15 mouse cellular contexts compared by ENCODE assay signal in the genomic region with DNA sequence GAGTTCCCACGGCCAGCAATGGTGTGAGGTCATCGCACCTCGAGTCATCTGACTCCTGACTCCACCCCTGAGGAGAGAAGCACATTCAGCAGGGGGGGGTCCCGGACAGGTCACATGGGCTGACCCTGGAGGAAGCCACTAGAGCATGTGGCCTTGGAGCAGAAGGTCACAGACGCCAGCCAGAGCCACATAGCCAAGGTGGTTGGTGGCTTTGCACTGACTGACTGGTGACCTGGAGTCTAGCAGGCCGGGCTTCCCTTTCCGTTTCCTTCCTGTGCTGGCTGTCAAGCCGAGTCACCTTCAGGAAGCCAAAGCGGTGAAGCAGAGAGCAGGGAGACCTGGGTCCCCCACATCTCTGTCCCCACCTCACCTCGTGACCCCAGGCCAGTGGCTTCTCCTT. TPM values are rescaled to one million over a fixed set of nuclear protein-coding genes. Genes with fewer than 3 reads are reported as not detected.
DNase-seq lines count a peak whose midpoint lies in the region; ATAC-seq lines count a peak whose summit lies in the region.
"Had no signal": no experiment of that assay in that cellular context is flagged by ENCODE, and none has a peak within 500 bp of the region (broad histone marks: within the 10 kb centered on the region; RNA-seq: fewer than 3 reads in every experiment).

No protein-coding gene starts in this region.

- H3K9ac ChIP-seq in lung, embryonic 16.5 days (ENCODE audit: low read length), result no peak overlapping the region
- H3K9ac ChIP-seq: limb, embryonic 13.5 days; lung, embryonic 14.5 days; stomach, embryonic 15.5 days had no signal

- no peaks in the 10 kb centered on the region for H3K9me3 ChIP-seq in lung, embryonic 16.5 days (ENCODE audit: control insufficient read depth, low read length)
- no peaks in the 10 kb centered on the region for H3K9me3 ChIP-seq in embryonic facial prominence, embryonic 10.5 days
- H3K9me3 ChIP-seq: limb, embryonic 13.5 days; stomach, embryonic 15.5 days had no signal

- H3K36me3 ChIP-seq in lung, embryonic 16.5 days (ENCODE audit: control insufficient read depth, insufficient read depth, low read length), result no peaks in the 10 kb centered on the region
- no peaks in the 10 kb centered on the region for H3K36me3 ChIP-seq in embryonic facial prominence, embryonic 10.5 days (replicated peaks)
- H3K36me3 ChIP-seq: limb, embryonic 13.5 days; stomach, embryonic 15.5 days had no signal

- H3K4me3 ChIP-seq in lung, embryonic 16.5 days (ENCODE audit: low read length), result no peak overlapping the region
- no peak overlapping the region for H3K4me3 ChIP-seq in embryonic facial prominence, embryonic 10.5 days
- H3K4me3 ChIP-seq: heart, adult 2 months; limb, embryonic 13.5 days; stomach, embryonic 15.5 days had no signal

- H3K4me2 ChIP-seq in lung, embryonic 16.5 days (ENCODE audit: low read depth, low read length), result no peak overlapping the region
- H3K4me2 ChIP-seq: limb, embryonic 13.5 days; lung, embryonic 14.5 days; stomach, embryonic 15.5 days had no signal

- 0 out of 2 replicates have a peak, but pooled peaks have one; percentile 24 for ATAC-seq in lung, embryonic 16.5 days (ENCODE audit: low read depth)

- no peak overlapping the region for H3K27ac ChIP-seq in lung, embryonic 16.5 days (ENCODE audit: low read length)
- no peak overlapping the region; the same call in 1 of the 2 replicates for H3K27ac ChIP-seq in embryonic facial prominence, embryonic 10.5 days (replicated peaks)
- H3K27ac ChIP-seq: heart, adult 2 months; limb, embryonic 13.5 days; stomach, embryonic 15.5 days had no signal

- H3K27me3 ChIP-seq in lung, embryonic 16.5 days (ENCODE audit: control insufficient read depth, insufficient read depth, low read depth, low read length), result no peaks in the 10 kb centered on the region
- no peaks in the 10 kb centered on the region for H3K27me3 ChIP-seq in embryonic facial prominence, embryonic 10.5 days (replicated peaks; ENCODE audit: low read depth, poor library complexity, severe bottlenecking)
- H3K27me3 ChIP-seq: limb, embryonic 13.5 days; stomach, embryonic 15.5 days had no signal

- H3K4me1 ChIP-seq in lung, embryonic 16.5 days (replicated peaks; ENCODE audit: control insufficient read depth, insufficient read depth, low read length), result peaks cover 5% of the 10 kb centered on the region; the same call in 1 of the 2 replicates
- H3K4me1 ChIP-seq in embryonic facial prominence, embryonic 10.5 days, result peaks cover 19% of the 10 kb centered on the region
- H3K4me1 ChIP-seq: stomach, embryonic 15.5 days had no signal

- WGBS in lung, embryonic 16.5 days, result 59% methylated on average over 10 of the region's 10 CpGs
- WGBS in embryonic facial prominence, embryonic 10.5 days, result 69% methylated on average over 10 of the region's 10 CpGs

- DNase-seq in lung, postnatal 4 days, result no peak
- peak; percentile 24 for DNase-seq in embryonic facial prominence, embryonic 10.5 days (ENCODE audit: low spot score)
- peak; percentile 52 for DNase-seq in kidney, postnatal 14 days
- peak; percentile 7 for DNase-seq in yolk sac, embryonic 10.5 days (ENCODE audit: low spot score)
- no peak for DNase-seq in testis, postnatal 14 days (ENCODE audit: low spot score)
- no peak for DNase-seq in neural tube, embryonic 10.5 days (ENCODE audit: extremely low spot score, low spot score)
- DNase-seq: cerebellum, postnatal 36 days; heart, adult 2 months; lung, embryonic 14.5 days; midbrain, embryonic 14.5 days had no signal

RNA-seq across cellular contexts. Expression of a gene that starts 53.0 kb away (rescaled TPM):
- polyA plus RNA-seq in lung, embryonic 16.5 days (2015; fragmentation: Nextera tagmentation; extraction: Ambion mirVana), result not detected in 2 replicates
- not detected in 2 replicates for polyA plus RNA-seq in embryonic facial prominence, embryonic 10.5 days (2016; fragmentation: Nextera tagmentation; extraction: Ambion mirVana)
- polyA plus RNA-seq: frontal cortex, adult 2 months; heart, adult 2 months; limb, embryonic 13.5 days; lung, embryonic 14.5 days; midbrain, embryonic 14.5 days; neural tube, embryonic 14.5 days; stomach, embryonic 15.5 days had no signal

Comparison
In these comparisons a context has a peak if more than half of its experiments do, and no peak if none do; other contexts are left out.
1. DNase-seq: peak in embryonic facial prominence, embryonic 10.5 days (single experiment), kidney, postnatal 14 days (single experiment) and yolk sac, embryonic 10.5 days (single experiment); none in lung, postnatal 4 days (0 of 2), testis, postnatal 14 days (single experiment) and neural tube, embryonic 10.5 days (single experiment).